Mouse (Mus musculus): ENCODE data around the gene Slc31a1. TPM values are rescaled to one million over a fixed set of nuclear protein-coding genes. Genes with fewer than 3 reads are reported as not detected.
A peak's percentile ranks its signal among the peaks of the same experiment; 100 is the strongest.

Gene Slc31a1
- polyA plus RNA-seq, 2 experiments: 22.4 to 36.6 TPM

DNA sequence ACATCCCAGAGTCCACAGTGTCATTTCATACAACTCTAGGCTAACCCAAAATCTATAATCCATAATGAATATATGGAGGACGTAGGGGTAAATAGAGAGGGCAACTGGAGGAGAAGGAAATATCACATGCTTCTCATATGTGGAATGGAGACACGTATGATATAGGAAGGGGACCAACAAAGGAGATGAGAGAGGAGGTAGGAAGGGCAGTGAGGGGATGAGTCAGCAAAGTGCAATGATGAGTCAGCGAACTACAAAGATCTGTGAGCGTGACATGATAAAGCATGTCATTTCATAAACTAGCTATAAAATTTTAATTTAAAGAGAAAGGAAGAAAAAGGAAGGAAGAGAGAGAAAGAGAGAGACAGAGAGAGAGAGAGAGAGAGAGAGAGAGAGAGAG lies 71.0 kb downstream of the Slc31a1 start:
- H3K27ac ChIP-seq: peak overlapping the region; percentile 58
- ATAC-seq (ENCODE audit: insufficient read depth) (peak; percentile 78), DNase-seq (ENCODE audit: low read depth in 3 of 3, low spot score in 3 of 3) (peak; percentile 71 to 77 (median 73))
- no peaks in the 10 kb centered on the region for H3K36me3 ChIP-seq (replicated peaks; ENCODE audit: control insufficient read depth, insufficient read depth, low read depth)
- H3K9ac ChIP-seq (replicated peaks): no peak overlapping the region; the same call in 1 of the 2 replicates
- 43% methylated on average over 4 of the region's 4 CpGs for WGBS (ENCODE audit: insufficient replicate concordance)
- H3K4me2 ChIP-seq (ENCODE audit: low read depth): peak overlapping the region; percentile 38
- H3K4me1 ChIP-seq (replicated peaks; ENCODE audit: control insufficient read depth in 2 of 2, insufficient read depth in 2 of 2, low read length in 1 of 2): peaks cover 12 to 15% of the 10 kb centered on the region in 2 experiments
- no peaks in the 10 kb centered on the region for H3K27me3 ChIP-seq (ENCODE audit: control insufficient read depth, insufficient read depth, low read length)
- TF ChIP-seq CTCF (IDR thresholded peaks at IDR 0.05; ENCODE audit: low read depth) (no peak), EP300 (IDR thresholded peaks at IDR 0.05; ENCODE audit: low read depth) (peak; percentile 42)
- no peaks in the 10 kb centered on the region for H3K9me3 ChIP-seq (ENCODE audit: control insufficient read depth, low read length)
- no peak overlapping the region for H3K4me3 ChIP-seq (ENCODE audit: insufficient read depth in 1 of 2, low read depth in 2 of 2, low read length in 2 of 2)

GRCm38 (mm10) chr4:62433939-62434870 lies 73.7 kb downstream of the Slc31a1 start:
- peaks cover 12 to 15% of the 10 kb centered on the region in 2 experiments for H3K4me1 ChIP-seq (replicated peaks; ENCODE audit: control insufficient read depth in 2 of 2, insufficient read depth in 2 of 2, low read length in 1 of 2)
- no peak overlapping the region for H3K27ac ChIP-seq
- H3K27me3 ChIP-seq (ENCODE audit: control insufficient read depth, insufficient read depth, low read length): no peaks in the 10 kb centered on the region
- ATAC-seq (ENCODE audit: insufficient read depth) (no peak), DNase-seq (ENCODE audit: low read depth in 3 of 3, low spot score in 3 of 3) (no peak)
- TF ChIP-seq CTCF (IDR thresholded peaks at IDR 0.05; ENCODE audit: low read depth) (no peak), EP300 (IDR thresholded peaks at IDR 0.05; ENCODE audit: low read depth) (no peak)
- WGBS (ENCODE audit: insufficient replicate concordance): 56% methylated on average over 7 of the region's 7 CpGs
- H3K4me2 ChIP-seq (ENCODE audit: low read depth): no peak overlapping the region
- H3K36me3 ChIP-seq (replicated peaks; ENCODE audit: control insufficient read depth, insufficient read depth, low read depth): no peaks in the 10 kb centered on the region
- H3K9me3 ChIP-seq (ENCODE audit: control insufficient read depth, low read length): no peaks in the 10 kb centered on the region
- no peak overlapping the region for H3K4me3 ChIP-seq (ENCODE audit: insufficient read depth in 1 of 2, low read depth in 2 of 2, low read length in 2 of 2)
- H3K9ac ChIP-seq (replicated peaks): no peak overlapping the region

- H3K36me3 ChIP-seq (replicated peaks; ENCODE audit: control insufficient read depth, insufficient read depth, low read depth): no peaks in the 10 kb centered on the region
- H3K27ac ChIP-seq: no peak within 1 kb of the TSS
- TF ChIP-seq EP300 (IDR thresholded peaks at IDR 0.05; ENCODE audit: low read depth): no peak
- no peak for TF ChIP-seq CTCF (IDR thresholded peaks at IDR 0.05; ENCODE audit: low read depth)
- WGBS (ENCODE audit: insufficient replicate concordance): 74% methylated on average over 6 of the region's 6 CpGs
- no peak within 1 kb of the TSS for H3K9ac ChIP-seq (replicated peaks)
- H3K4me1 ChIP-seq (replicated peaks; ENCODE audit: control insufficient read depth in 2 of 2, insufficient read depth in 2 of 2, low read length in 1 of 2): peaks cover 12 to 15% of the 10 kb centered on the region in 2 experiments
- no peak within 1 kb of the TSS for H3K4me3 ChIP-seq (ENCODE audit: insufficient read depth in 1 of 2, low read depth in 2 of 2, low read length in 2 of 2)
- DNase-seq (ENCODE audit: low read depth in 3 of 3, low spot score in 3 of 3): no peak
- no peaks in the 10 kb centered on the region for H3K9me3 ChIP-seq (ENCODE audit: control insufficient read depth, low read length)
- no peaks in the 10 kb centered on the region for H3K27me3 ChIP-seq (ENCODE audit: control insufficient read depth, insufficient read depth, low read length)
- ATAC-seq (ENCODE audit: insufficient read depth): no peak
- no peak within 1 kb of the TSS for H3K4me2 ChIP-seq (ENCODE audit: low read depth)
Measured at GRCm38 (mm10) chr4:62435081-62435480, 74.6 kb downstream of the Slc31a1 start, which contains the start of gene Rnf183. Gene Rnf183, minus strand, starts transcription at chr4:62435252.

- TF ChIP-seq EP300 (IDR thresholded peaks at IDR 0.05; ENCODE audit: low read depth) (no peak), CTCF (IDR thresholded peaks at IDR 0.05; ENCODE audit: low read depth) (no peak)
- WGBS (ENCODE audit: insufficient replicate concordance): 64% methylated on average over 3 of the region's 3 CpGs
- ATAC-seq (ENCODE audit: insufficient read depth): no peak
- Histone ChIP-seq H3K36me3 (replicated peaks; ENCODE audit: control insufficient read depth, insufficient read depth, low read depth) (no peaks in the 10 kb centered on the region), H3K9ac (replicated peaks) (no peak overlapping the region), H3K4me2 (ENCODE audit: low read depth) (no peak overlapping the region), H3K27ac (no peak overlapping the region), H3K9me3 (ENCODE audit: control insufficient read depth, low read length) (no peaks in the 10 kb centered on the region), H3K27me3 (ENCODE audit: control insufficient read depth, insufficient read depth, low read length) (no peaks in the 10 kb centered on the region), H3K4me1 (replicated peaks; ENCODE audit: control insufficient read depth in 2 of 2, insufficient read depth in 2 of 2, low read length in 1 of 2) (peaks cover 0 to 1% of the 10 kb centered on the region in 2 experiments; a peak in 2 of 4 replicates), H3K4me3 (ENCODE audit: insufficient read depth in 1 of 2, low read depth in 2 of 2, low read length in 2 of 2) (no peak overlapping the region)
- no peak for DNase-seq (ENCODE audit: low read depth in 3 of 3, low spot score in 3 of 3)
Measured at GRCm38 (mm10) chr4:62437256-62437778, 76.8 kb downstream of the Slc31a1 start.

GRCm38 (mm10) chr4:62437871-62438270 lies 77.3 kb downstream of the Slc31a1 start:
- TF ChIP-seq EP300 (IDR thresholded peaks at IDR 0.05; ENCODE audit: low read depth) (no peak), CTCF (IDR thresholded peaks at IDR 0.05; ENCODE audit: low read depth) (no peak)
- H3K4me2 ChIP-seq (ENCODE audit: low read depth): no peak overlapping the region
- no peaks in the 10 kb centered on the region for H3K27me3 ChIP-seq (ENCODE audit: control insufficient read depth, insufficient read depth, low read length)
- DNase-seq (ENCODE audit: low read depth in 3 of 3, low spot score in 3 of 3): no peak
- H3K4me1 ChIP-seq (replicated peaks; ENCODE audit: control insufficient read depth in 2 of 2, insufficient read depth in 2 of 2, low read length in 1 of 2): no peaks in the 10 kb centered on the region
- H3K4me3 ChIP-seq (ENCODE audit: insufficient read depth in 1 of 2, low read depth in 2 of 2, low read length in 2 of 2): no peak overlapping the region
- no peaks in the 10 kb centered on the region for H3K36me3 ChIP-seq (replicated peaks; ENCODE audit: control insufficient read depth, insufficient read depth, low read depth)
- H3K9me3 ChIP-seq (ENCODE audit: control insufficient read depth, low read length): no peaks in the 10 kb centered on the region
- WGBS (ENCODE audit: insufficient replicate concordance): 65% methylated on average over 7 of the region's 7 CpGs
- H3K27ac ChIP-seq: no peak overlapping the region
- ATAC-seq (ENCODE audit: insufficient read depth): no peak
- H3K9ac ChIP-seq (replicated peaks): no peak overlapping the region
